Mouse (Mus musculus) E14TG2a.4 (cell line): ENCODE measurements around the gene Sycp2.
A peak's percentile ranks its signal among the peaks of the same experiment; 100 is the strongest.

ENCODE experiments used
- H3K27me3 ChIP-seq: 2 replicates; pipeline ENCODE4 v1.6.1; 2014; ENCODE audit warnings: low read length, control low read depth; ENCODE audit not compliant: insufficient read depth
- H3K36me3 ChIP-seq: 2 replicates; pipeline ENCODE4 v1.6.1; 2014; ENCODE audit warnings: low read length, control low read depth; ENCODE audit not compliant: insufficient read depth
- H3K4me1 ChIP-seq: replicated peaks from 2 replicates; pipeline ENCODE4 v1.6.1; 2014; ENCODE audit warnings: low read depth, low read length, control low read depth
- H3K4me3 ChIP-seq: replicated peaks from 2 replicates; pipeline ENCODE4 v1.5.1; 2014; ENCODE audit warnings: mild to moderate bottlenecking, low read length
- H3K9me3 ChIP-seq: 2 replicates; pipeline ENCODE4 v1.6.1; 2014; ENCODE audit warnings: low read length, control low read depth
- CTCF ChIP-seq: conservative IDR thresholded peaks from 2 replicates; pipeline ENCODE4 v1.5.1; 2014; ENCODE audit warnings: low read length
- NANOG ChIP-seq: IDR thresholded peaks from 2 replicates; pipeline ENCODE4 v1.6.1; 2014; ENCODE audit warnings: borderline replicate concordance, low read length, mixed read lengths
- POU5F1 ChIP-seq: IDR thresholded peaks from 2 replicates; pipeline ENCODE4 v1.6.1; 2014; ENCODE audit warnings: low read length, borderline replicate concordance

Sycp2 gene

DNA sequence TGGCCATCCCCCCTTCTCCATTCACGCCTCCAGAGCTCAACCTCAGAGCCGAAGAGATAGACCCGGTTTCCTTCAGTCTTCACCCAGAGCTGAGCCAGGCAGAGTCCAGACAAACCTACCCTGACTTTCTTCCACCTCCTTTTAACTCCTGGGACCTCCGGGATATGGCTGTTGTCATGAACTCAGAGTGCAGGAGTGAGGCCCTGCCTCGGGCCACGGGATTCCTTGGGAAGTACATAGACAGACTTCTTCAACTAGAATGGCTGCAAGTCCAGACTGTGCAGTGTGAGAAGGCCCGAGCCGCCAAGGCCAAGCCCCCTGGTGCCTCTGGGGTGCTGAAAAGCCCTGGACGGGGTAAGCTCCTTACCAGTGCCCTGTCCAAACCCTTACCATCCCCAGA lies 13.1 kb upstream of the Sycp2 start:
- peaks cover 10% of the 10 kb centered on the region for H3K4me1 ChIP-seq

DNA sequence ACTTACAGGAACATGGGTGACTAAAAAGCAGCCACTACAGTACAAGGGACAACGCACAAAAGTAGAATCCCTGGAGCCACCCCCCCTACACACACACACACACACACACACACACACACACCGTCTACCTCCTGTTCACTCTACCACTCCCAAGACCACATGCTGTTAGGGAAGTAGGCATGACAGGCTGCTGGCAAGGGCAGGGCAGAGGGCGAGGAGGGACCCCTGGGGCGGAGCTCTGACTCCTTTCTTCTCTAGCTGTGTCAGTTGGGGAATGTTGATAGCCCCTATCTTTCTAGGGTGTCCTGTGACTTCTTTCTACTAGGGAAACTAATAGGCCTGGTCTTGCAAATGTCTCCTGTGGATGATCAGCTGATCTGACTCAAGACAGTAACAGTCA lies 9.5 kb upstream of the Sycp2 start:
- TF ChIP-seq NANOG (no peak), POU5F1 (no peak), CTCF (no peak)

More for the DNA sequence above, 13.1 kb upstream of the Sycp2 start:
- H3K27me3 ChIP-seq = peaks cover 18% of the 10 kb centered on the region
- H3K36me3 ChIP-seq = no peaks in the 10 kb centered on the region
- no peaks in the 10 kb centered on the region for H3K9me3 ChIP-seq
- no peak for TF ChIP-seq POU5F1
- no peak overlapping the region for H3K4me3 ChIP-seq

GRCm38 (mm10) chr2:178416427-178416826 lies 8.9 kb upstream of the Sycp2 start:
- TF ChIP-seq NANOG (no peak), POU5F1 (no peak), CTCF (no peak)
- H3K4me1 ChIP-seq = peaks cover 21% of the 10 kb centered on the region
- H3K27me3 ChIP-seq = peaks cover 57% of the 10 kb centered on the region
- no peak overlapping the region for H3K4me3 ChIP-seq
- peaks cover 7% of the 10 kb centered on the region; the same call in 1 of the 2 replicates for H3K9me3 ChIP-seq
- H3K36me3 ChIP-seq = no peaks in the 10 kb centered on the region

More for the DNA sequence above, 9.5 kb upstream of the Sycp2 start:
- no peaks in the 10 kb centered on the region for H3K36me3 ChIP-seq
- peaks cover 21% of the 10 kb centered on the region for H3K4me1 ChIP-seq
- H3K4me3 ChIP-seq = no peak overlapping the region
- H3K27me3 ChIP-seq = peaks cover 51% of the 10 kb centered on the region
- peaks cover 7% of the 10 kb centered on the region; the same call in 1 of the 2 replicates for H3K9me3 ChIP-seq

DNA sequence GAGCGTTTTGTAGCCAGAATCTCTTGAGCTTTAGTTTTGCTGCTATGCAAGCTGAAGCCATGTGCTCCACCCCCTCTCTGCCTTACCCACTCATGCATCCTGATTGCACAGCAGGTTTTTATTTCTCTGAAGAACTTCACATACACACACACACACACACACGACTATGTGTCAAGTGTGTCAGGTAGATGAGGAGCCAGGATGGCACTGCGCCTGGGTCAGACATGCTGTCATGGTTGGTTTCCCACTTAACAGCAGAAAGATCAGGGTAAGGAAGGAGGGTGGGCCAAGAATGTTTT lies 7.6 kb upstream of the Sycp2 start:
- TF ChIP-seq POU5F1 = no peak
- Histone ChIP-seq H3K4me3 (no peak overlapping the region; the same call in 1 of the 2 replicates), H3K4me1 (peaks cover 21% of the 10 kb centered on the region), H3K9me3 (peaks cover 7% of the 10 kb centered on the region; the same call in 1 of the 2 replicates), H3K27me3 (peaks cover 63% of the 10 kb centered on the region), H3K36me3 (no peaks in the 10 kb centered on the region)

GRCm38 (mm10) chr2:178414261-178415149 lies 7.0 kb upstream of the Sycp2 start, which contains the start of the genes Ppp1r3d and Fam217b:
Gene Ppp1r3d, minus strand, starts transcription at chr2:178414472.
Gene Fam217b, plus strand, starts transcription at chr2:178414524.
- Histone ChIP-seq H3K4me3 (peak within 1 kb of the TSS; percentile 80), H3K4me1 (peaks cover 21% of the 10 kb centered on the region), H3K27me3 (peaks cover 65% of the 10 kb centered on the region), H3K9me3 (peaks cover 7% of the 10 kb centered on the region; the same call in 1 of the 2 replicates), H3K36me3 (no peaks in the 10 kb centered on the region)
- no peak for TF ChIP-seq POU5F1
- TF ChIP-seq NANOG = no peak
- TF ChIP-seq CTCF = no peak

DNA sequence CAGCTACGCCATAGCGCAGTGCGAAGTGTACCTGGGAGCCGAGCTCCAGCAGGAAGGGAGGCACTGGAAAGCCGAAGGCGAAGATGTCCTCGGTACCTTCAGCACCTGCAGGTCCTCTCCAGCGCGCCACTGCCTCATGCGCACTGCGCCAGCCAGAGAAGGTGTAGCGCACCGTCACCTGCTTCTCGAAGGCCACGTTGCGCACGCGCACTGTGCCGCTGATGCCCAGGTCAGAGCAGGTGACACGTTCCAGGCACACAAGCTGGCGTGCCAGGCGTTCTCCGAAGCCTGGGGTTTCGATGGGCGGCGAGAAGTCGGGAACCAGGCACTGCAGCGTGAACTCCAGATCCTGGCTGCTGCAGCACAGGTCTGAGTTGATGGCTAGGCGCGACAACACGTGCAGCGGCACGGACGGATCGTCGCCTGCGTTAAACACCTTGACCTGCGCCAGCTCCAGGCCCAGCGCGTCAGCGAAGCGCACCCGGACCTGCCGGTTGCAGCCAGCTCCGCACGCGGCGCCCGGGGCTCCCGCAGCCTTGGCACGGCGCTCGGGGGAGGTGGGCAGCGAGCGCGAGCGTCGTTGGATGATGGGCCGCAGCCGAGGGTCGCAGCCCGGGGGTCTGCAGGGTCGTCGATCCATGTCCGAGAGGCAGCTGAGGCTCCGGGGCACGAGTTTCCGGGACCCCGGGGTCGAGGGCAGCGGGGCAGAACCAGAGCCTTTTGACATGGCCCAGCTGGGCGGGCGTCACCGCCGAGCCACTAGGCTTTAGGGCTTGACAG lies 6.2 kb upstream of the Sycp2 start:
- no peak for TF ChIP-seq CTCF
- no peak for TF ChIP-seq POU5F1
- no peak for TF ChIP-seq NANOG

GRCm38 (mm10) chr2:178413081-178413480 lies 5.6 kb upstream of the Sycp2 start:
- no peak for TF ChIP-seq NANOG
- peaks cover 7% of the 10 kb centered on the region; the same call in 1 of the 2 replicates for H3K9me3 ChIP-seq
- H3K36me3 ChIP-seq = no peaks in the 10 kb centered on the region
- H3K4me3 ChIP-seq = peak overlapping the region; percentile 80
- H3K27me3 ChIP-seq = peaks cover 75% of the 10 kb centered on the region
- H3K4me1 ChIP-seq = peaks cover 21% of the 10 kb centered on the region

More for the DNA sequence above, 6.2 kb upstream of the Sycp2 start:
- Histone ChIP-seq H3K36me3 (no peaks in the 10 kb centered on the region), H3K4me1 (peaks cover 21% of the 10 kb centered on the region), H3K9me3 (peaks cover 7% of the 10 kb centered on the region; the same call in 1 of the 2 replicates), H3K4me3 (peak overlapping the region; percentile 80), H3K27me3 (peaks cover 69% of the 10 kb centered on the region)

DNA sequence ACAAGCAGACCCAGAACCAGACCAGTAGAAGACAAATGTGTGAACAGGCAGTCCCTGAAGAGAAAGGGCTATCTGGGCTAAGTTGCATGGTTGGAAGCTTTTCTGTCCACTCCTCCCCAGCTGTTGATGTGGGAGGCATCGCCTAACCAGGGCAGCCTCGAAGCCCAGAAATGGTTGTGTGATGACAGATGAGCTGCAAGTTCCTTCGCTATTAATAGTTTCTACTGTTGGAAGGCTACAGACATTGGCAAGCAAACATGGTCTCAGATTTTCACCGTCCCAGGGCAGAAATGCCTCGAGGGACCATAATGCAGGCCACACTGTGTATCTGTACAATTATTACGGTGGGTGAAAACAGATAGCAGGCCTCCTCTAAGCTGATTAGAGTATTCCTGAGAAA lies 5.1 kb upstream of the Sycp2 start:
- TF ChIP-seq POU5F1 (no peak), CTCF (no peak), NANOG (no peak)
- no peak overlapping the region for H3K4me3 ChIP-seq
- peaks cover 7% of the 10 kb centered on the region; the same call in 1 of the 2 replicates for H3K9me3 ChIP-seq
- H3K36me3 ChIP-seq = no peaks in the 10 kb centered on the region
- peaks cover 79% of the 10 kb centered on the region for H3K27me3 ChIP-seq
- peaks cover 21% of the 10 kb centered on the region for H3K4me1 ChIP-seq
